Mouse (Mus musculus) urinary bladder, postnatal 10 days (tissue): ENCODE results near the gene Gm10337.

ENCODE experiments used
- DNase-seq: peaks from one replicate; pipeline ENCODE4 v3.0.0; 2022; ENCODE audit warnings: low spot score

Gene Gm10337

DNA sequence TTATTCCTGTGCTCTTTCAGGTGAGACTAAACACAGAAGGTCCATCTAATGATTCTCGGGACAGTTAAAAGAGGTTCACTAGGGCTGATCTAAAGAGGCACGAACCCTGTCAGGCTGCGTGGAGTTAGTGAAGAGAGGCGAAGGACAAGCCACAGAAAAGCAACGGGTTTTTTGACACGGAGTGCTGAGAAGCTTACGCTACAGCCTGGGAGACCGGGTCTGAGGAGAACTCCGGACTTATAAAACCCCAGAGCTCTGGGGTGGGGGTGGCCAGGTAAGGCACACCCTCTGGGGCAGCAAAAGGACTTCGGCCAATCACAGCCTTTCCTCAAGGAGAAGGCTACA is 14.1 kb downstream of the Gm10337 start:
- no peak for DNase-seq

DNA sequence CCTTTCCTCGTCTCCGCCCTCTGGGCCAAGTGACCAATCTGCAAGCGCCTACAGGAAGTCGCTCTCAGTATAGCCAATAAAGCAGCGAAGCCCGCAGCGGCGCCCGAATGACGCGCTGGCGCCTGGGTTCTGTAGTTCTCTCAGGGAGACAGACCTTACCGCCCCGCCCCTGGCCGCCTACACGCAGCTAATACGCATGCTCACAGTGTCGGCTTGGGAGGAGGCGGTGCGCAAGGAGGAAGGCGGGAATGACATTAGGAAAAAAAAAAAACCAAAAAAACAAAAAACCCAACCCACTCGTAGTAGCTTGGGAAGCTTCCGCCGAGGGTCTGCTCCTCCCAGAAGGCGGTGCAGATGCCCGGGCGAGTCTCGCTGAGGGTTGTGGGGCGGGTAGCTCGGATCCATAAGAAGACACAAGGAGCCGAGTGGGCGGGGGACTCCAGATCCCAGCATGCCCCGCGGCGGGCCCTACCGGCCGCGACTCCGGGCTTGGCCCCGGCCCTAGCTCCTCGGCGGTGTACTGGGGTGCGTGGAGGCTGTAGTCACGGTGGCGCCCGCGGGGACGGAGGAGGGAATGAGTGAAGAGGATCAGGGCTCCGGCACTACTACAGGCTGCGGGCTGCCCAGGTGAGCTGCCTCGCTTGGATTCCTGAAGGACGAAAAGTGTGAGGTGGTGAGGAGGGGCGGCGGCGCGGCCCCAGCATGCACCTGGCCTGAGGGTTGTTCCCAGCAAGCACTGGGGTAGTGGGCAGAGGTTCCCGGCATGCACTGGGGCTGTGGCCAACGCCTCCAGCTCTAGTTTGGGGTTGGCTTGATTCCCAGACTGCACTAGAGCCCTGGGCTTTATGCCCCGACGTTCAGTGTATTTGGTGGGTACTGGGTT is 14.7 kb downstream of the Gm10337 start, which contains the start of gene Tarbp2:
Gene Tarbp2 (plus strand): TSS at position 217 of the 883 bp plus-strand sequence.
- peak; percentile 99 for DNase-seq

DNA sequence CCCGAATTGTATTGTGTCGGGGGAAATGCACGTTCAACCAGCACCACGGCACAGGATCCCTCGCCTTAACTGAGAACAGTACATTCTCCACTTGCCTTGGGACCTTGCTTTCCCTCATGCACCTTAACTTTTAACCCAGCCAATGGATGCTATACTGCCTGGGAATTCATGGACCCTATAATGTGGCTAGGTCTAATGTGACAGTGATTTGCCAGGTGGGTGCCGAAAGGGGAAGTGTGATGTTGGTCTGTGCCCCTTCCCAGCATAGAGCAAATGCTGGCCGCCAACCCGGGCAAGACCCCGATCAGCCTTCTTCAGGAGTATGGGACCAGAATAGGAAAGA is 15.3 kb downstream of the Gm10337 start:
- no peak for DNase-seq

DNA sequence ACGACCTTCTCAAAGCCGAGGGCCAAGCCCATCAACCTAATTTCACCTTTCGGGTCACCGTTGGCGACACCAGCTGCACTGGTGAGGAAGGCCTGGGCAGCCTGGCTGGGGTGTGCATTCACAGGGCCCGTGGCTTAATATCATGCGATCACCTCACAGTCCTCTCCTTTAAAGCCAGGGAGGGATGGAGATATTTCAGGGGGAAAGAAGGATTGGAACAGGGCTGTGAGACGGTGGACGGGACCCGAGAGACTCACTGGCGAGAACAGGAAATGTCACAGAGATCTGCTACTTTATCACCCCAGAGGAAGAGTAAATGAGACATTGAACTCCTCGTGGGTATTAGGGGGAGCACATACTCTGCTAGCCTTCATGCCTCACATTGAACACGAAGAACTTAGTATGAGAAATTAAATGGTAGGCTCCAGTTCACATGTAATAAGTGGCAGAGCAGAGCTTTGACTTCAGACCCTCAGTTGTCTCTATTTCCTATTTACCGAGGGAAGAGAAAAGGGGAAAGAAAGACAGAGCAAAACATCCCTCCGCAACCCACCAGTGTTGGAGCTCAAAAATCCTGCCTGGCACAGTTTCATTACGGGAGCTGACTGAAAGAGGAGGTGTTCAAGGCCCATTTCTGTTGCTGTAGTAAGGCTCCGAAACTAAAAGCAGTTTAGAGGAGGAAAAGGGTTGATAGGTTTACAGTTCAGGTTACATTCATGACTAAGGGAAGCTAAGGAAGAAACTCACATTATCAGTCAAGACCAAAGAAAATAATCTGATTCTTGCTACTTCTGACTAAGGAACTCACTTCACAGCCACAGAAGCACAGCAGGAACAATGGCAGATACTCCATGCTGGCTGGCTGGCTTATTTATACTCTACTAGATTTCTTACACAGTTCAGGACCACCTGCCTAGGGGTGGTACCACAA is 16.0 kb downstream of the Gm10337 start:
- no peak for DNase-seq

DNA sequence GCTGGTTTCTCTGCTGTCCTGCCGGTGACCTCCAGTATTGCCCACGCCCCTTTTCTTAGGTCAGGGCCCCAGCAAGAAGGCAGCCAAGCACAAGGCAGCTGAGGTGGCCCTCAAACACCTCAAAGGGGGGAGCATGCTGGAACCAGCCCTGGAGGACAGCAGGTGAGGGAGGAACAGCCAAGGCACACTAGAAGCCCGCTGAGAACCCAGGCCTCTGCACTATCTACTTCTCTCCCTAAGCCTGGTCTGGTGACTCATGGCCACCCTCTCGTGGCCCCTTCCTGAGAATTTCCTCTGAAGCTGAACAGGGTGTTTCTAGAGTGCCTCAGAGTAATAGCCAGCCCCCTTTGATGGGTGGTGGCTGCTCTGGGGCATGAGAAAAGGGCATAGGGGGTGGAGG is 16.9 kb downstream of the Gm10337 start:
- no peak for DNase-seq

DNA sequence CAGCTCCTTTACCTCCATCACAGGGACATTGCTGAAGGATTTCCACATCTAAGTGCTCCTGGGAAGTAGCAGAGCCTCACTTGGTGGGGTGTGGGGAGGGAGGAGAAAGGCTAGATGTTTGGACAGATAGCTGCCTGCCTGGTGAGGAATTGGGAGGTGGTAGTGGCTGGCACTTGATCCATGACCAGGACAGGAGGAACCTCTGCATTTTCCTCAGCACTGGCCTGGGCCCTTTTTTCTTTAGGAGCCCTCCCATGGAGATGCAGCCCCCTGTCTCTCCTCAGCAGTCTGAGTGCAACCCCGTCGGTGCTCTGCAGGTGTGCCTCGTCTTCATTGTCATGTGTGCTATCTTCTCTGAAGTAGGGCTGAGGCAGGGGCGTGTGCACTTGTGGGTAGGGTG is 18.0 kb downstream of the Gm10337 start:
- DNase-seq = no peak

DNA sequence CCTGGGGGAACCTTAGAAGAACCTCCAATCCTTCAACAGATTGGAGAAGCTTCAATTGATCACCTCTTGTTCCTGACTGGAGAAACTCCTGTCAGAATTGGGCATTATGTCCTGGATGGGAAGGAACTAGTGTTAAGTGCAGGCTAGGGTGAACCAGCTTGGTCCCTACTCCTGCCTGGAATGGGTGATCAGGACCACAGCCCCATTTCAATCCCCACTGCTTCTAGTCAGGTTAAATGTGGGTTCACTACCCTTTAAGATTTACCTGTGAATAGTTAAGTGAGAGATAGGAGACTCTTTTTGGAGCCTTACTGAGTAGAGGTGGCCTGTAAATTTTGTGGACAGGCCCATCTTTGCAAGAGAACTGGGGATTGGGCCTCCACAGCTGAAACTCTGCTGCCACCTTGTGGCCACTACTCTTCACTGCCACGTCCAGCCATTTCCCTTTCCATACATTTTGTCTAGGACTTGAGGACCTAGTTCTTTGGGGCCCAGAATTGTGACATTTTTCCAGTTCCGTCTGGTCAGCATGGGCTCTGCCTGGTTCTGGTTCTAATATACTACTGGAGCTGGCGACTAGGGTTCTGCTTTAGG is 21.5 kb downstream of the Gm10337 start, which contains the start of gene Npff:
Gene Npff (minus strand): TSS at position 51 of the 594 bp plus-strand sequence.
- DNase-seq = no peak

DNA sequence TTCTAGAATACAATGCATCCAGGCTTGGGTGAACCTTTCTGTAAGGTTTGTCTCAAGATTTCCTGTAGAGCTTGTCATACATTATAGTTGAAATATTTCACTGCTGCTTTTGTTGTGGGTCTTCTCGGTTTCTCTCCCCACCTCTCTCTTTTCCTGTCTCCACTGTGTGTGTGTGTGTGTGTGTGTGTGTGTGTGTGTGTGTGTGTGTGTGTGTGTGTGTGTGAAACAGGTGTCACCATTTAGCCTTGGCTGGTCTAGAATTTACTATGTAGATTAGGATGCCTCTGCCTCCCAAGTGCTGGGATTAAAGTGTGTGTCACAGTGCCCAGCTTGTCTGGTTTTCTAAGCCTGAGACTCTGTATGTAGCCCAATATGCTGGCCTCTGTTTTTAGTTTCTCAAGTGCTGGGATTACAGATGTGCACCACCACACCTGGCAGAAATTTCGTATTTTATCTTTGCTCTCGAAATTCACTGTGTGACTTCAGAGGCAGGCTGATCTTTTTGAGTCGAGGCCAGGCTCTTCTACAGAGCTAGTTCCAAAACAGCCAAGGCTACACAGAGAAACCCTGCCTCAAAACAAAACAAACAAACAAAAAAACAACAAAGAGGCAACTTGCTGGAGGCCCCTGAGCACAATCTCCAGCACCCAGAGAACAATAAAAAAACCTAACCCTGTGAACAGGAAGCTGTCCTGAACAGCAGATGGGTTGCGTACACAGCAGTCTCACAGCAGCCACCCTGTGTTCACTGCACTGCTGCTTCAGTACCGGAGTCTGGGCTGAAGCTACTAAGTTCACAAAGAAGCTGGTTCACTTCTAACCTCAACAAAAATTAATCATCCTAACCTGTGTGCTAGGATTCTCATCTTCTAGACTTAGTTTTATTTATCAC is 22.8 kb downstream of the Gm10337 start:
- DNase-seq = no peak

DNA sequence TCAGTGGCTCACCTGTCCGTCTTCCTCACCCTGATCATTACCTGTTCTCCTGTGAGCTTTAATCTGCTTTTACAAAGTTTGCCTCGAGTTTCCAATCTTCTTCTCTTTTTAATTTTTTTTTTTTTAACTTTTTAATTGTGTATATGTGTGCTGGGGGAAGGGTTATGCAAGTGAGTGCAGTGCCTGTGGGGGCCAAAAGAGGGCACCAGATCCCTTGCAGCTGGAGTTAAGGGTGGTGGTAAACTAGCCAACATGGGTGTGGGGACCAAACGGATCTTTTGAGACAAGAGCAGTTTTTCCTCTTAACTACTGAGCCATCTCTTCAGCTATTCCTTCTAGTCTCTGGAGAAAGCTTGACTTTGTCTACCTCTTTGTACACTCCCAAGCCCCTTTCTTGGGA is 24.4 kb downstream of the Gm10337 start:
- DNase-seq = no peak

DNA sequence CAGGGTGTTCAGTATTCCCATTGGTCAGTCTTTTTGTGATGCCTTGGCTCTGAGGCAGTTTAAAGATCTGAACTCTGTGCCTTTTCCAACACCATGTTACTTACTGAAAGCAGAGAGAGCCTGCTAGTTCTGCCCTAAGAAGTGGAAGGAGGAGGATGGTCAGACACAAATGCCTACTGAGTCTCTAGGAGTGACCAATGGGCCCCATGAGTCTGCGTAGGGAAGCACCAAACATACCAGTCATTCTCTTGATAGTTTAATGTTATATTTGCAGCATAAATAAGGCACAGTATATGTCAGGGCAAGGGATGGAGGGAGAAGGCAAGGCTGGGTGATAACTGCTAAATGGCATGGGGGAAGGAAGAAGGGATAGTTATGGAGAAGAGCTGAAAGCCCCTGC is 24.9 kb downstream of the Gm10337 start:
- DNase-seq = no peak

DNA sequence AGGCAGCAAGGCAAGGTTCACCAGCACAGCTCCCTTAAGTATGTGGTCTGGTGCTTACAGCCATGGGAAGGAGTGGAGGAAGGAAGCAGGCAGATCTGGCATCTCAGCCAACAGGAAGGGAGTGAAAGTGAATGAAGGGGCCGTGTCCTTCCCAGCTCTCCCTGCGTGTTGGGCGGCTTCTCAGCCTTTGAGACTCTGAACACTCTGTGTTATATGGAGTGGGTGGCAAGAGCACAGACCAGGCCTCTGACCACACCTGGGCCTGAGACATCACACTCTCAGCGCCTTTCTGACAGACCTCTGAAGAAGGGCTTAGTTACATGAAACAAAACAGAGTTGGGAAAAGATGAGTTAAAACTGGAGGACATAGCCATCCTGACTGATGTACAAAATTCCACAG is 27.0 kb downstream of the Gm10337 start:
- no peak for DNase-seq

DNA sequence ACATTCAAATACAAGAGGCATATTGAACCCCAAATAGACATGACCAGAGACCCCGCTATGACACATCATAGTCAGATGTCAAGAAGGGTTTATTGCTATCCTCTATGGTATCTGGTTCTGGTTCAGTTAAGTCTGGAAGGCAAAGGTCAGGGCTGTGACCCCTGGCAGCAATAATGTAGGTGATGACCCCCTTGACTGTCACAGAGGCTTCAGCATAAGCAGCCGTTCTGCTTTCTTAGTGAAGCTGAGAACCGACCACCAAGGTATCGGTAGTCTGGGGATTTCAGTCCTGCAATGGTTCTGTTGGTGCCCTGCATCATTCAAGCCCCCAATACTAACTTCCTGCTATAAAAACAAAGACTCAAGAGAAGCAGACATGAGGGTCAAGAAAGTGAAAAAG is 28.1 kb downstream of the Gm10337 start:
- DNase-seq = no peak

DNA sequence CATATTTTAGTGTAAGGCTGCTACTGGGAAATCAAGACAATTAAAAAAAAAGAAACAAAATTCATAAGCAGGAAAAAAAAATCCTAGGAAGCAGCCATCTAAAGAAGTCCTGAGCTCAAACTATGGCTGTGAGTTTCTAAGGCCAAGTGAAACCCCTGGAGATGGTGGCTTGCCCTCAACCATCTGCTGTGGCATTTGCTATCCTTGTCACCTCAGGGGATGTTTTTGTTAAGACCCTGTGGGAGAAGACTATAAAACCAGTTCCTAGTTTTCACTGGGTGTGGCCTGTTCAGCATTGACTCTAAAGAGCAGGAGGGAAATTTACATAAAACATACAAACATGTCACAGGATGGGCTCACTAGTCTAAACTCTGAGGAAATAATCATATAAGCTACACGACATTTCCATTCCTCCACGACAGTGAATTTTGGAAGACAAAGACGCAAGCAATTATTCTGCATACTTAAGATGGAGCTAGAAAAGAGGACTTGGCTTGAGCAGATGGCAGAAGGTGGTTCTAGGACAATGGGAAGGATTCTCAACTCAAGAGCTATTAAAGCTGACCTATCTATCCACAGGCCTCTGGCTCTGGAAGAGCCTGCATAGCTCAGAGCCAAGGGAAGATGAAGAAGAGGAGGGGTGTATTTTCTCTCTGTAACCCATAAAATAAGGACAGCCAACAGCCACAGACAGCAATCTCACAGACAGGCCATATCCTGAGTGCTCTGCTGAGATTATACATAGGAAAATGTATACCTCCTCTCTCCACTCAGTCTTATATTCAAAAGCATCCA is 28.8 kb downstream of the Gm10337 start:
- no peak for DNase-seq

DNA sequence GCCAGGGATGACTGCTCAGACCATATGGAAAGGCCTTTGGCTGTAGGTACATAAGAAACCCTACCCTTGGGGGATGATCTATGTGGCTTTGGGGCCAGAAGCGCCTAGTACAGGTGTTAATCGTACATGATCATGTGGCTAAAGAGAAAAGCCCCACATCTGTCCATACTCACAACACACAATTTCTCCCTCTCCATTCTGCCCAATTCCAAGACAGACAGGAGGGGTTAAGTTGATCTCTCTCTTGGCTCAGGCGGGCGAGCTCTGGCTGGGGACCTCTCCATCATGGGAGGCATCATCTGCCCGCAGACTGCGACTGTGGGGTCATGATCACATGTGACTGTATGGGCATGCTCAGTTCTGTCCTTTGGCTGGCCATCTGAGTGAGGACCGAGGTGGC is 30.4 kb downstream of the Gm10337 start:
- DNase-seq = no peak

DNA sequence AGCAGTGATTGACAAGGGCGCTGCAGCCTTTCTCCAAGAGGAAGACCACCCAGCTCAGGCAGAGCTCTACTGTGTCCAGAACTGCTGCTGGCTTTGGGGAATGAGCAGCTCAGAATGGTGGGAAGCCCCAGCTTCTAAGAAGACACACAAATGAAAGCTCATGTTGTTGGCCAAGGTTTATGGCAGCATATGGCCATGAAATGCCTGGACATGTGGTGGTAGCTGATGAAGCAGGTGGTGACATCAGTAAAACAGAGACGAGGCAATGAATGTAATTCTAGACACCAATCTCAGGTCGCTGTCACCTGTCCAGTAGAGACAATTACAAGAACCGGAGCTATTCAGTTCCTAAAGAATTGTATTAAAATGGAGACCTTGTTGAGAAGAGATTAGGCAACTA is 41.3 kb downstream of the Gm10337 start:
- DNase-seq = no peak

DNA sequence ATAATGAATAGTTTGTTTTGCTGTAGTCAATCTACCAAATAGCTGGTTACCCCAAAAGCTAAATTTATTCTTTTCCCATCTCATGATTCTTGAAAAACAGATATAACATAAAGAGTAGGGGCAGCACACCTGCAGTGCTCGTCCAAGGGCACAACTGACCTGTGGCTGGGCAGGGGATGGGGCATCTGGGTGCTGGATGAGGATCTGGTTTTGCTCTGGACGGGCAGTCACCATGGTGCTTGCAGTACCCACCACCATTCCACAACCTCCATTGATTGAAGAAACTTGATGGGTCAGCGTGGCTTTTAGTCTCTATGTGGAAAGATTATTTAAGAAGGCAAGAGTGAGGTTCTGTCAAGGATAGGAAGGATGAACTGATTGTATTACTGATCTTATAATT is 42.7 kb downstream of the Gm10337 start:
- DNase-seq = no peak

DNA sequence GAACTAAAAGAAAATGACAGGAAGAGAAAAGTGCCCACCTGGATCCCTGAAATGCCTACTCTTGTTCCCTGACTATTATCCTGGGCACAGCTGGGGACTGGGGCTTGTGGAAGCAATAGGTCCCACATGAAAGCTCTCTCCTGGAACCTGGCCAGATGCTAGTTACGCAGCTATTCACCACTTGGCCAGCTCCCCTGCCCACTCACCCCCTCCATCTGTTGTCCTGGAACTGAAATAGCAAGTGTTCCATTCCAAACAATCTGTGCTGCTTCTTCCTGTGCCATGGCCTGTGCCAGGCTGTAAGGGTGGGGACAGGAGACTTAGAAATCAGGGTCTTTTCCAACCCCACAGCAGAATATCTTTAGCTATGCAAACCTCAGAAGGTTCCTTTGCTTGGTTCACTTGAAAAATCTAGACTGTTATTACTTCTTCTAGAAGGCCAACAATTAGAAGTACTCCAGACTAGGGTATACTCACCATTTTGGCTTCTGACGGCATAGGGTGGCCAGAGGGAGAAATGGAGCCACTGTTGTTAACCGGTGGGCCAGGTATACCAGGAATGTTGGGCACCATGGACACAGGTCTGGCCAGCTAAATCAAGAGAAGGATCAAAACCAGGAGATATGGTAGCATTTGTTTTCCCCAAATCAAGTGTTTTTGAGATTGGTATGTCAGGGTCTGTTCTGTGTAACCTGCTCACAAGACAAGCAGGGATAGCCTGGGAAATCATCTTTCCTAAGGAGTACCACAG is 43.3 kb downstream of the Gm10337 start:
- no peak for DNase-seq

DNA sequence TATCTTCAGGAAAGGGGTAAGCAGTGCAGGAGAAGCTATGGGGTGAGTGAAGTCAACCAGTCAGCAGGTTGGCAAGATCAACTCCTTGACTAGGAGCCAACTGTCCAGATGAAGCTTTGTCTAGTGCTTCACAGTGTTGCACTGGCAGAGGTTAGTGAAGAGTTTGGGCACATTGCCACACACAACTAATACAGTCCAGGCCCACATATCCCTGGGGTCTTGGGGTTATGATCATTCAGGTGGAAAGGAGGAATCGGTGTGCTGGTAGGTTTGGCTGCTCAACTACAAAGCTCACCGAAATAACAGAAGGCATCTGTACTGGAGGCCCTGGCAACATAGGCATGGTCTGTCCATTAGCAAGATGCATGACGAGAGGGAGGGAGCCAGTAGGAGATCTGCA is 44.0 kb downstream of the Gm10337 start:
- no peak for DNase-seq

DNA sequence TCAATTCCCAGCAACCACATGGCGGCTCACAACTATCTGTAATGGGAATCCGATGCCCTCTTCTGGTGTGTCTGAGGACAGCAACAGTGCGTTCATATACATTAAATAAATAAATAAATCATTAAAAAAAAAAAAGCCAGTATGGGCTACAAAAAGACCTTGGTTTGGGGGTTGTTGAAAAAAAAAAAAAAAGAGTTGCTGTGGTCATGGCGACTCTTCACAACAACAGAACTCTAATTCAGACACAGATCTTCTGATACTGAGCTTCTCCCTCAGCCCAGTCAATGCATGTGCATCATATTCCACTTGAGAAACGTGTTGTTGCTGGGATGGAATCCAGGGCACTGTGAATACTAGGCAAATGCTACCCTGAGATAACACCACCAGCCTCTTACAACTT is 49.1 kb downstream of the Gm10337 start:
- no peak for DNase-seq
